Mouse (Mus musculus) embryonic facial prominence, embryonic 10.5 days (tissue): Measurements from ENCODE around the gene Slc24a3. TPM values are rescaled to one million over a fixed set of nuclear protein-coding genes. Genes with fewer than 3 reads are reported as not detected.

ENCODE experiments used
- DNase-seq: peaks from one replicate; pipeline ENCODE4 v3.0.0-alpha.2; 2017; ENCODE audit warnings: low spot score
- H3K27ac ChIP-seq: fragments of 300-500 bp; sonication (generic); replicated peaks from 2 replicates; pipeline ENCODE4 v1.5.1; 2016; ENCODE audit warnings: mild to moderate bottlenecking
- H3K27me3 ChIP-seq: fragments of 300-500 bp; sonication (generic); replicated peaks from 2 replicates; pipeline ENCODE4 v1.6.1; 2016; ENCODE audit warnings: low read depth, mild to moderate bottlenecking; ENCODE audit not compliant: poor library complexity, severe bottlenecking
- H3K36me3 ChIP-seq: fragments of 300-500 bp; sonication (generic); replicated peaks from 2 replicates; pipeline ENCODE4 v1.6.1; 2016; ENCODE audit warnings: mild to moderate bottlenecking, moderate library complexity
- H3K4me1 ChIP-seq: fragments of 300-500 bp; sonication (generic); 2 replicates; pipeline ENCODE4 v1.6.1; 2016
- H3K4me3 ChIP-seq: fragments of 300-500 bp; sonication (generic); 2 replicates; pipeline ENCODE4 v1.5.1; 2016; ENCODE audit warnings: mild to moderate bottlenecking, moderate library complexity
- H3K9me3 ChIP-seq: fragments of 300-500 bp; sonication (generic); 2 replicates; pipeline ENCODE4 v1.6.1; 2016; ENCODE audit warnings: mild to moderate bottlenecking
- WGBS: fragments of 180-500 bp; shearing (Covaris S2); methylation state at CpG from one replicate; pipeline ENCODE4 v1.1.7; 2016; 5-methylcytosine and 5-hydroxymethylcytosine counted together
- polyA plus RNA-seq: library from polyadenylated mRNA; unstranded; fragments of >200 nt; fragmentation: Nextera tagmentation; extraction: Ambion mirVana; gene quantifications from 2 replicates; pipeline ENCODE4 v1.2.1, GENCODE M21; 2016

The Slc24a3 gene
- polyA plus RNA-seq, 1 experiment from 2014 or later, result 0.67 TPM

DNA sequence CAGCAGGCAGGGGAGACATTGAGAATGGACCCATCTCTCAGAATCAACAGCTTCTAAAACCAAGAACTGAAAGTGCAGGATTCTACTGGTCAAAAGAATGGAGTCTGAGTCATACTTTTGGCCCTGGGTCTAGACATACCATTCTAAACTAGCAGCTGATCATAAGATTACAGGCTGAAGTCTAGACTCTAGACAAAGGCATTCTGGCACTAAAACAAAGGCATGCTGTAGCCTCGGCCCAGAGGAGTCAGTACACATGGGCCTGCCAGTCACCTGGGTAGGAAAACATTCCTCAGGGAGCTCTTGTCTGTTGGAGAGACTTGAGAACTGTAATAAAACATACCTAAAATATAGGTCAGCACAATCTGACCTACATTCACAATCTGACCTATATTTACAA is 489.2 kb downstream of the Slc24a3 start:
- Histone ChIP-seq H3K36me3 (no peaks in the 10 kb centered on the region), H3K4me3 (no peak overlapping the region), H3K4me1 (no peaks in the 10 kb centered on the region), H3K27me3 (no peaks in the 10 kb centered on the region), H3K27ac (no peak overlapping the region), H3K9me3 (no peaks in the 10 kb centered on the region)
- no peak for DNase-seq
- 58% methylated on average over 1 of the region's 1 CpGs for WGBS

- no peaks in the 10 kb centered on the region for H3K36me3 ChIP-seq
- no peaks in the 10 kb centered on the region for H3K4me1 ChIP-seq
- H3K4me3 ChIP-seq, result no peak overlapping the region
- no peaks in the 10 kb centered on the region for H3K27me3 ChIP-seq
- 68% methylated on average over 7 of the region's 7 CpGs for WGBS
- no peak overlapping the region for H3K27ac ChIP-seq
- no peaks in the 10 kb centered on the region for H3K9me3 ChIP-seq
- no peak for DNase-seq
These were observed 493.7 kb downstream of the Slc24a3 start for GRCm38 (mm10) chr2:145661242-145661641.

- Histone ChIP-seq H3K4me3 (no peak overlapping the region), H3K27ac (no peak overlapping the region), H3K4me1 (no peaks in the 10 kb centered on the region), H3K36me3 (no peaks in the 10 kb centered on the region), H3K9me3 (no peaks in the 10 kb centered on the region), H3K27me3 (no peaks in the 10 kb centered on the region)
- no peak for DNase-seq
- WGBS, result 88% methylated on average over 7 of the region's 7 CpGs
These were observed 496.3 kb downstream of the Slc24a3 start for GRCm38 (mm10) chr2:145663899-145664298.

GRCm38 (mm10) chr2:145664311-145664710 is 496.8 kb downstream of the Slc24a3 start:
- Histone ChIP-seq H3K27me3 (no peaks in the 10 kb centered on the region), H3K9me3 (no peaks in the 10 kb centered on the region), H3K4me3 (no peak overlapping the region), H3K4me1 (no peaks in the 10 kb centered on the region), H3K27ac (no peak overlapping the region), H3K36me3 (no peaks in the 10 kb centered on the region)
- DNase-seq, result no peak
- 83% methylated on average over 2 of the region's 2 CpGs for WGBS

DNA sequence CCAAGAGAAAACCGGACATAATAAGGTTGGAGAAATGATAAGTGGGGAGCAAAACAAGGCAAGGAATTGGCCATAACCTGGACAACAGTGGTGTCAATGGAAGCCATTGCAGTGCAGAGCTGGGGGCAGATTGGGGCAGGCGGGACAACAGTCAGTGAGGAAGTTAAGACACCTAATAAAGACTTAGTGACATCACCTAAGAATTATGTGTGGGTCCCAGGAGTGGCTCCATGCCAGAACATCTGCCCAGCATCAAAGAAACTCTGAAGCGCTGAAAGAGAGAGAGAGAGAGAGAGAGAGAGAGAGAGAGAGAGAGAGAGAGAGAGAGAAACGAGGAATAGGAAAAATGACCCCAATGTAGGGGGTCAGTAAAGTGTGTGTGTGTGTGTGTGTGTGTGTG is 500.6 kb downstream of the Slc24a3 start:
- 87% methylated on average over 4 of the region's 4 CpGs for WGBS
- Histone ChIP-seq H3K9me3 (no peaks in the 10 kb centered on the region), H3K4me1 (no peaks in the 10 kb centered on the region), H3K27ac (no peak overlapping the region), H3K36me3 (no peaks in the 10 kb centered on the region), H3K4me3 (no peak overlapping the region), H3K27me3 (no peaks in the 10 kb centered on the region)
- DNase-seq, result no peak

GRCm38 (mm10) chr2:145670131-145670530 is 502.6 kb downstream of the Slc24a3 start:
- H3K27ac ChIP-seq, result no peak overlapping the region
- no peak overlapping the region for H3K4me3 ChIP-seq
- DNase-seq, result no peak
- no peaks in the 10 kb centered on the region for H3K36me3 ChIP-seq
- no peaks in the 10 kb centered on the region for H3K27me3 ChIP-seq
- H3K4me1 ChIP-seq, result peaks cover 15% of the 10 kb centered on the region
- 87% methylated on average over 4 of the region's 4 CpGs for WGBS
- no peaks in the 10 kb centered on the region for H3K9me3 ChIP-seq

DNA sequence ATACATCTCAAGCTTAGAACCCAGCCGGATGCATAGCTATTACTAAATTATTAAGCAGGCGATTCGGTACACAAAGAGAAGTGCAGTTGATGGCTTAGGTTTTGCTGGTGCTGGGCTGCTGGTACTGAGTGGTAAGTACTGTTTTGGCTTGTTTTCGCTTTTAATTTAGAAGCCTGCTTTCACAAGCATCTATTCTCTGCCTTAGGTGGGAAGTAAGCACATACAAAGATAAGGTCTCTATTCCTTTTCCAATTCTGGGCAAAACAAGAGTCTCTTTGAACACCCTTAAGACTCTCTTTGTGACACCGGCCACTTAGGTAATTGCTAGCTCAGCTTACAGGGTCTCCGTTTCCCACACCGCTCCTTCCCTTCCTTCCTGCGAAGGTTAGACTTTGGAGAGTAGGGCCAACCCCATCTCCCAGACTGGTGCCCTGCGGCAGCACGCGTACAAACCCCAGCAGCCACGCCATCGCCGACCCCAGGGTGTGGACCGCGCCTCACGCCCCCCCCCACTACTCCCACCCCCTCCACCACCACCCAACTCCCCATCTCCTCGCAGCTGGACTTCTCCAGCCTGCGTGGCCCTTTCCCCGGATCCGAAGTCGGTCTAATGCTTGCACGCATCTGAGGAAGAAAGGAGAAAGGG is 507.1 kb downstream of the Slc24a3 start:
- DNase-seq, result no peak
- Histone ChIP-seq H3K36me3 (no peaks in the 10 kb centered on the region), H3K4me3 (peak overlapping the region; percentile 78), H3K9me3 (0 out of 2 replicates have a peak, but pooled peaks cover 6% of the 10 kb centered on the region), H3K27ac (peak overlapping the region; percentile 87), H3K27me3 (no peaks in the 10 kb centered on the region), H3K4me1 (peaks cover 37% of the 10 kb centered on the region)
- WGBS, result 4% methylated on average over 23 of the region's 23 CpGs

- H3K27me3 ChIP-seq, result no peaks in the 10 kb centered on the region
- H3K27ac ChIP-seq, result peak within 1 kb of the TSS; percentile 87
- H3K36me3 ChIP-seq, result no peaks in the 10 kb centered on the region
- peaks cover 37% of the 10 kb centered on the region for H3K4me1 ChIP-seq
- WGBS, result under 1% methylated on average over 33 of the region's 33 CpGs
- peak within 1 kb of the TSS; percentile 78 for H3K4me3 ChIP-seq
- peak; percentile 90 for DNase-seq
- 0 out of 2 replicates have a peak, but pooled peaks cover 6% of the 10 kb centered on the region for H3K9me3 ChIP-seq
These were observed 507.7 kb downstream of the Slc24a3 start, which contains the start of gene Rin2 for GRCm38 (mm10) chr2:145675142-145675755. Gene Rin2, plus strand, starts transcription at chr2:145675215.

- Histone ChIP-seq H3K27me3 (no peaks in the 10 kb centered on the region), H3K36me3 (no peaks in the 10 kb centered on the region), H3K27ac (peak overlapping the region; percentile 87), H3K4me1 (peaks cover 37% of the 10 kb centered on the region), H3K4me3 (peak overlapping the region; percentile 78), H3K9me3 (0 out of 2 replicates have a peak, but pooled peaks cover 6% of the 10 kb centered on the region)
- DNase-seq, result no peak
- 5% methylated on average over 27 of the region's 27 CpGs for WGBS
These were observed 508.4 kb downstream of the Slc24a3 start for GRCm38 (mm10) chr2:145675756-145676543.

- Histone ChIP-seq H3K36me3 (no peaks in the 10 kb centered on the region), H3K27me3 (no peaks in the 10 kb centered on the region), H3K4me1 (peaks cover 37% of the 10 kb centered on the region), H3K4me3 (peak overlapping the region; percentile 78; the same call in 1 of the 2 replicates), H3K9me3 (0 out of 2 replicates have a peak, but pooled peaks cover 6% of the 10 kb centered on the region), H3K27ac (no peak overlapping the region)
- 55% methylated on average over 3 of the region's 3 CpGs for WGBS
- no peak for DNase-seq
These were observed 509.0 kb downstream of the Slc24a3 start for GRCm38 (mm10) chr2:145676544-145676925.

DNA sequence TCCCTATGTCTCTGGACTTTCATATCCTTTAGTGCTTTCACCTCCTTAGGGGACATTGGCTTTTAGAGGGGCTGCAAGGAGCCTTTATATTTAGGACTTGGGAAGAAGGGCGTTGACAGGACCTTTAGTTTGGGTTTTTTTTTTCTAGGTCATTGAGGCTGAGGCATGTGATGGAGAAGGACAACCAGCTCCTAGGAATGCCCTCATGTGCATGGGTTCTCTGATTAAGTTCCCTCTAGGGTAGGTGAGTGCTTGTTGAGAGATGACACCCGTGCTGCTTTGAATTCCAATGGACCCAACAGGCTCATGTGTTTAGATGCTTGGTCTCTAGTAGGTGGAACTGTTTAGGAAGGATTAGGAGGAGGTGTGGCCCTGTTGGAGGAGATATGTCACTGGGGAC is 509.4 kb downstream of the Slc24a3 start:
- Histone ChIP-seq H3K36me3 (no peaks in the 10 kb centered on the region), H3K27ac (no peak overlapping the region), H3K9me3 (0 out of 2 replicates have a peak, but pooled peaks cover 6% of the 10 kb centered on the region), H3K4me1 (peaks cover 37% of the 10 kb centered on the region), H3K27me3 (no peaks in the 10 kb centered on the region), H3K4me3 (0 out of 2 replicates have a peak overlapping the region, but pooled peaks have one; percentile 11)
- DNase-seq, result no peak
- WGBS, result 58% methylated on average over 2 of the region's 2 CpGs

DNA sequence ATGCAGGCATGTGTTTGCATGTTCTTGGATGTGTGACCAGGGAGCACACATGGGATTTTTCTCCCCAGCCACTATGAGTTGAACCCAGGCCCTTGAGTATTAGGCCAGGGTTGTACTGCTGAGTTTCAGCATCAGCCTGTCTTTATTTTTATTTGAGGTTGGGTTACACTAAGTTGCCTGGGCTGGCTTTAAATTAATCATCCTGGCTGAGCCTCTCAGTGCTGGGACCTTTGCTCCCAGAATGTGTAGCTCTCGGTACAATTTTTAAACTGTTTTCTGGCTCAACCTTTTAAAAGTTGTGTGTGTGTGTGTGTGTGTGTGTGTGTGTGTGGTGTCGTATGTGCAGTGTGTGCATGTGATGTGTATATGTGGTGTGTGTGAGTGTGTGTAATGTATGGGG is 512.6 kb downstream of the Slc24a3 start:
- Histone ChIP-seq H3K36me3 (no peaks in the 10 kb centered on the region), H3K4me3 (no peak overlapping the region), H3K27ac (no peak overlapping the region), H3K27me3 (no peaks in the 10 kb centered on the region), H3K4me1 (peaks cover 26% of the 10 kb centered on the region), H3K9me3 (0 out of 2 replicates have a peak, but pooled peaks cover 6% of the 10 kb centered on the region)
- WGBS, result 84% methylated on average over 2 of the region's 2 CpGs
- no peak for DNase-seq
